Mouse (Mus musculus) ES-E14 (cell line): ENCODE measurements around the gene Osbpl11.

ENCODE experiments used
- HCFC1 ChIP-seq: IDR thresholded peaks from 2 replicates; pipeline ENCODE4 v1.6.1; 2012; ENCODE audit warnings: low read length, inconsistent platforms, borderline replicate concordance; ENCODE audit not compliant: insufficient read depth
- MAFK ChIP-seq: IDR thresholded peaks from 2 replicates; pipeline ENCODE4 v1.6.1; 2014; ENCODE audit warnings: mild to moderate bottlenecking, low read depth, low read length, inconsistent platforms; ENCODE audit not compliant: insufficient read depth
- ZNF384 ChIP-seq: IDR thresholded peaks from 2 replicates; pipeline ENCODE4 v1.6.1; 2012; ENCODE audit warnings: low read depth, low read length, inconsistent platforms

GRCm38 (mm10) chr16:33236151-33236550 lies 51.3 kb downstream of the Osbpl11 start:
- TF ChIP-seq MAFK = no peak
- TF ChIP-seq HCFC1 = no peak
- TF ChIP-seq ZNF384 = no peak
